Mouse (Mus musculus) retina, postnatal 7 days (tissue): ENCODE measurements at regions not wholly inside any gene's neighbourhood (a gene's known extent, or its start where the extent isn't known, plus 50 kb on each side); places are given as distances from the start of the nearest gene placed in this dataset.
"Not testable (repeated sequence)": the region's sequence is repeated elsewhere in the genome, so short reads cannot be mapped to it uniquely, and the experiment has no call there.

Source experiments
- DNase-seq: peaks from one replicate; pipeline ENCODE4 v3.0.0-alpha.2; 2012; ENCODE audit warnings: low read depth, low spot score

DNA sequence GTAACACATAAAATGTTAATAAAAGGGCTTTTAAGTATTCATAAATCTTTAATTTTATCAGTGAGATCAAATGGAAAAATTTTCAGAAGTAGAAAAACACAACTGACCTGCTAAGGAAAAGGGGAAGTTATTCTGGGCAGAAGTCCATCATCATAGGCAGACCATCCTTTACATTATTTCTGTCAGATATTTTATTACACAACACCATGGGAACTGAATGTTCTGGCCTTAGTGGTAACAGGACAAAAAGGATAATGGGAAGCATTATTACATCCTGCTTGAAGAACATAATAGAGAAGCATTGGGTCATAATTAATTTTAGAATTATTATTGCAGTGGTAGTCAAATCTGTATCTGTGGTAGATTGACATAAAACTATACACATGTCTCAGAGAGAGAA, 603.5 kb upstream of the Gje1 start:
- DNase-seq, result no peak

- DNase-seq, result no peak
These were observed 599.1 kb upstream of the Gje1 start for GRCm38 (mm10) chr10:15317017-15317607.

- no peak for DNase-seq
These were observed 592.6 kb upstream of the Gje1 start for GRCm38 (mm10) chr10:15310650-15311049.

DNA sequence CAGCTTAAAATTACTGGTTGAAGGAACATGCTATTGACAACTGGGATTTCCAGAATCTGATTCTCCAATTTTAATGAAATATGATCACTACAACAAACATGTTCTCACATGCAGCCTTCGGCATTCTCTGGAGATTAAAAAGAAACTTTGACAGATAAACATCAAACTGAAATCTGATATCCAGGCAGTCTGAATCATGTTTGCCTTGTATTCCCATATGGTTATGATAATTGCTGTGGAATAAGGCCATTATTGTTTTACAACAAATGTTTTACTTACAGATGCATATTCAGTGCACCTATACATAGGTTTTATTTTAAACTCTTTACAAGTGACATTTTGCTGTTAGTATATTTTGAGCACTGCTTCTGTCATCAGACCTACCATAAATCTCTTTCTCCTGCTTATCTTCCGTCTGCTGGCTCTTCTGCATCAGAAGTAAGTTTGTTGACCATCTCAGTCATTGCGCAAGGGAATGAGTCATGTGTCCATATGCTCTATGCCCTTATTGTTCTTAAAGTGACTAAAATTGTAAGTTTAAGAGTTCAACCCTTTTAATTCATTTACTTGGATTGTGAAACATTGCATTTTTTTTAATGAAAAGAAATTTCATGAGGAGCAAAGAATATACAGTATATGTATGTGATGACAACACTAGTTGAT, 587.9 kb upstream of the Gje1 start:
- no peak for DNase-seq

- peak; percentile 77 for DNase-seq
These were observed 582.4 kb upstream of the Gje1 start for GRCm38 (mm10) chr10:15300199-15301085.

DNA sequence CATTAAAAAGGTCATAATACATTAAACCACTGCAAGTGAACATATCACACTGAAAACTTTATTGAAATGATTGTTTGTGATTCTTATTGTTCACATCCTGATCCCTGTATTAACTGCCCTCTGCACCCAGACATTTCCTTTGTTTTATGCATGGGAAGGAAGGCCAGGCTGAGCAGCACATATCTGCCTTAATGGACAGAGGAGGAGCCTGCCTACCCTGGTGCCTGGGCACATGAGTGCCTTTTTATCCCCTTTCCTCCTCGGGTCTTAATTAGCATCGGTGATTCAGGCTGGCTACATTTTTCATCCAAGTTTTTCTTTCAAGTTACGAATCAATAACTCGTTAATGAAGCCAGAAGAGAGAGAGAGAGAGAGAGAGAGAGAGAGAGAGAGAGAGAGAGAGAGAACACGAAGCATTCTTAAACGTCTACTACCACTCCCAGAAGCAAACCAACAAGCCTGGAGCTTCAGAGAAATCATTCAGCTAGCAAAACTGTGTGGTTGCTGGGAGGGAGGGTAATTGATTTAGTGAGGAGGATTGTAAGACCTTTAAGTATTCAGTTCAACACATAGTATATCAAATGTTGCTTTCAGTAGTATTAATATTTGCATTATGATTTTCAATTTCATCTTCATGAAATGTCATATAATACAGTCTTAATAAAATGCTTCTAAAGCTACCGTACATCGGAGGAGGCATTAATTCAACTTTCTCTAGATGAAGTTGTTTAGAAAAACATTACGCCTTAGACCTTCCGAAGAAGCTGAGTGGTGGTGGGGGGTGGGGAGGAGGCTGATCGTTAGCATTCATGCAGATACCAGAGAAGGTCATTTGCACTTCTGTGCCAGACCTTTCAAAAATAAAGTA, 581.6 kb upstream of the Gje1 start:
- DNase-seq, result no peak

- no peak for DNase-seq
These were observed 579.2 kb upstream of the Gje1 start for GRCm38 (mm10) chr10:15297257-15297656.

GRCm38 (mm10) chr10:15294125-15294524, 576.1 kb upstream of the Gje1 start:
- no peak for DNase-seq

DNA sequence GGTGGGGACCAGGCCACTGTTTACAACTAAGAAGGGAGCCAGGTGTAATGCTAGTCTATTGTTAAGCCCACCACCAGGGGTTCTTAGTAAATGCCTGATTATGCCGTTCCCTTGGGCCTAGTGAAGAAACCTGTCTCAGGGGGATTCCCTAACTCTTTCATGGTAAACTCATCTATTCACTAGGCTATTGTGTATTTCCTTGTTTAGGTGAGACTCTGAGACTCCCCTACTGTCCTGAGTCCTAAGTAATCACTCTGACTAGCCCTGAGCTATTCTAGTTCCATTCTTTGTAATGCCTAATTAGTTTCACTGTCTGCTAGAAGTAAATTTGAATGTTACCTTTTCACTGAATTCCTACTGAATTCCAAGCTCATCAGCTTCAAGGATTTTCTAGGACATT, 545.3 kb upstream of the Gje1 start:
- DNase-seq, result not testable (repeated sequence)

DNA sequence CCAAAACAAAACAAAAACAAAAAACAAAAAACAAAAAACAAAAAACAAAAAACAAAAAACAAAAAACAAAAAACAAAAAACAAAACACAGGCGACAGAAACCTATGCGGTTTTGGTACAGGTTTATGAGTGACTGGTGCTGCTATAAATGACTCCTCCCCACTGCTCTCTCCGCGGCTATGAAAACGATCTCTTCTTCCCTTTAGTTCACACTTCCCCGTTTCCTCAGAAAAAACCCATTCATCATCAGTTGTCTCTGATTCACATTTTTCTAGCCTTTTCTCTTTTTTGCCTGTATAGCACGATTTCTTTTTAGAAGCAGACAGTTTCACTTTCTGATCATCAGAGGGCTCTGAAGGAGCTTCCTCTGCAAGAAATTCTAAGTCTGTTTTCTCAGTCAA, 544.3 kb upstream of the Gje1 start:
- not testable (repeated sequence) for DNase-seq

GRCm38 (mm10) chr10:15249402-15250086, 531.5 kb upstream of the Gje1 start:
- no peak for DNase-seq

GRCm38 (mm10) chr10:15248899-15249298, 530.9 kb upstream of the Gje1 start:
- DNase-seq, result no peak

- DNase-seq, result no peak
These were observed 526.6 kb upstream of the Gje1 start for GRCm38 (mm10) chr10:15244376-15245262.

DNA sequence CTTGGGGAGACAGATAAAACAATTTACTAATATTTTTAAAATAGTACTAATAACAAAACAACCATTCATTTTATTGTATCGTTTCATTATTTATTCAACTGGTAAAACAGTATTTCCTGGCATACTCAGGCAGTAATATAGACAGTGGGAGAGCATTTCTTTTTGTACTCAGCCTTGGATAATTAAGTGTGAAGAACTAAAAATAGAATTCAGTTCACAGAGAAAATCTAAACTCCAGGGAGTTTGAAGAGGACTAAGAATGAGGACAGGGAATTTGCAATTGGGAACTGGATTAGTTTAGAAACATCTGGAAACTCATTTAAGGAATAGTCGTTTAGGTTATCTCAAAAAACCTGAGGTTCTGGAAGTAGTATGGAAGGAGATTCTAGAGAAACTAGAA, 525.4 kb upstream of the Gje1 start:
- DNase-seq, result no peak

- DNase-seq, result no peak
These were observed 500.9 kb upstream of the Gje1 start for GRCm38 (mm10) chr10:15218883-15219282.

GRCm38 (mm10) chr10:15179585-15179984, 461.6 kb upstream of the Gje1 start:
- no peak for DNase-seq

DNA sequence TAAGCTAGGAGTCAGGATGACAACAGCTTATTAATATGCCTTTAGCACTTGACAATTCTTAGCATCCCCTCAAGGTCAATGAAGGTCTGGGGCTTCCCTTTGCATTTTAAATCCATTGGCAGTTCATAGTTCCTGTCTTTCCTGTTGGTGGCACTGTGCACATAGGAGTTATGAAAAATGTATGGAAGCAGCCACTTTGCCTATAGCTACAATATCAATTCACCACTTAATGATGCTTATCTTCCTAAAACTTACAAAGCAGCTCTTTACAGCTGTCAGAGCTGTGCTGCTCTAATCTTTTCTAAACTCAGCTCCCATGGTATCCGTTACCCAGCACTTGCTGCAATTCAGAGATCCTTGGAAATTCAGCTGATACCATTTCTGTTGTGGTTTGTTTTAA, 456.4 kb upstream of the Gje1 start:
- DNase-seq, result no peak

DNA sequence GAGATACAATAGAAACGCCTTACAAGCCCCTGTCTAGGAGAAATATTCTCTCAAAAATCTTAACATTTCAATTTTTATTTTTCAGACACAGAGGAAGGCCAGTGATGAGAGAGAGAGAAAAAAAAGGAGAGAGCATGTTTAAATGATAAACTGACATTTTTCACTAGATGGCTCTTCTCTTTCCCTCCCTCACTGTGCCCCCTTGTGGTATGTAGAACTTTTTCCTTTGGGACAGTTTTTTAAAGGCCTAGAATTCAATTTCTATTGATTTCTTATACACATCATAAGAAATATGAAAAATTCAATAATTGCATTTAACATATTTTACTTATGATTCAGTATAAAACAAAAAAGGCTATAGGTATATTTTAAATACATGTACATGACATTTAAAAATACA, 454.5 kb upstream of the Gje1 start:
- no peak for DNase-seq

DNA sequence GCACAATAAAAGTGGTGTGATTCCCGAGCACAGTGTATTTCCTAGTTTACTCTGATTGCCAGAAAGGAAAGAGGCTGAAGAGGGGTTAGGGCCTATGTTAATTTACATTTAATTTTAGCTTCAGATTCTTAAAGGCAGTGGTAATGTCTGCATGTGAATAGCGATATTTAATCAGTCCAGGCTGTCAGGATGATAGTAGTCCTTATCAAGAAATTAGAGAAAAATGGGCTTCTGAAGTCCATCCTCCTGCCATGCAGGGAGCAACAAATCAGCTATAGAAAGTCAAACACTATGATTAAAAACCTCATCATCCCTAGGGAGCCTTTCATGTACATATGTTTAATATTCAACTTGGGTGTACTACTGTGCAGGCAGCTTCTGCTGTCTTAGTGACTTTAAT, 422.7 kb upstream of the Gje1 start:
- no peak for DNase-seq
